Mouse (Mus musculus) forebrain, embryonic 14.5 days (tissue): ENCODE results near the gene St6galnac6. TPM values are rescaled to one million over a fixed set of nuclear protein-coding genes. Genes with fewer than 3 reads are reported as not detected.

ENCODE experiments used
- ATAC-seq: fragments of 200-750 bp; cut with Nextera tagmentation; 2 replicates; pipeline ENCODE4 v1.8.0; 2017; ENCODE audit warnings: mild to moderate bottlenecking, moderate library complexity
- DNase-seq: peaks from one replicate; pipeline ENCODE4 v3.0.0-alpha.2; 2015; ENCODE audit warnings: low spot score
- H3K27ac ChIP-seq: fragments of 300-500 bp; sonication (generic); 2 replicates; pipeline ENCODE4 v1.5.1; 2014; ENCODE audit warnings: low read depth, mild to moderate bottlenecking, control low read depth, low read length, moderate library complexity
- H3K27me3 ChIP-seq: fragments of 300-500 bp; sonication (generic); replicated peaks from 2 replicates; pipeline ENCODE4 v1.6.1; 2014; ENCODE audit warnings: low read length, control low read depth, mixed read lengths; ENCODE audit not compliant: control insufficient read depth, insufficient read depth
- H3K36me3 ChIP-seq: fragments of 300-500 bp; sonication (generic); 2 replicates; pipeline ENCODE4 v1.6.1; 2014; ENCODE audit warnings: low read length, control low read depth; ENCODE audit not compliant: control insufficient read depth, insufficient read depth
- H3K4me1 ChIP-seq: fragments of 300-500 bp; sonication (generic); 2 replicates; pipeline ENCODE4 v1.6.1; 2014; ENCODE audit warnings: antibody characterized with exemption, low read length, control low read depth; ENCODE audit not compliant: control insufficient read depth, insufficient read depth
- H3K4me2 ChIP-seq: fragments of 300-500 bp; sonication (generic); 2 replicates; pipeline ENCODE4 v1.6.1; 2014; ENCODE audit warnings: mild to moderate bottlenecking, control low read depth, low read length
- H3K4me3 ChIP-seq: fragments of 300-500 bp; sonication (generic); 2 replicates; pipeline ENCODE4 v1.5.1; 2014; ENCODE audit warnings: low read depth, low read length, control low read depth
- H3K9ac ChIP-seq: fragments of 300-500 bp; sonication (generic); 2 replicates; pipeline ENCODE4 v1.6.1; 2014; ENCODE audit warnings: mild to moderate bottlenecking, low read length, control low read depth, moderate library complexity
- H3K9me3 ChIP-seq: fragments of 300-500 bp; sonication (generic); replicated peaks from 2 replicates; pipeline ENCODE4 v1.6.1; 2016; ENCODE audit warnings: low read length, control low read depth, mixed read lengths; ENCODE audit not compliant: control insufficient read depth
- WGBS: fragments of 180-500 bp; shearing (Covaris S2); extraction: QIAGEN DNeasy Blood & Tissue Kit; methylation state at CpG from one replicate; pipeline ENCODE4 v1.1.7; 2014; 5-methylcytosine and 5-hydroxymethylcytosine counted together
- polyA plus RNA-seq: library from polyadenylated mRNA; unstranded; fragments of >200 nt; fragmentation: Nextera tagmentation; extraction: Ambion mirVana; gene quantifications from 2 replicates; pipeline ENCODE4 v1.2.1, GENCODE M21; 2014

Gene St6galnac6
- polyA plus RNA-seq, 1 experiment from 2014 or later, result 5.7 TPM

DNA sequence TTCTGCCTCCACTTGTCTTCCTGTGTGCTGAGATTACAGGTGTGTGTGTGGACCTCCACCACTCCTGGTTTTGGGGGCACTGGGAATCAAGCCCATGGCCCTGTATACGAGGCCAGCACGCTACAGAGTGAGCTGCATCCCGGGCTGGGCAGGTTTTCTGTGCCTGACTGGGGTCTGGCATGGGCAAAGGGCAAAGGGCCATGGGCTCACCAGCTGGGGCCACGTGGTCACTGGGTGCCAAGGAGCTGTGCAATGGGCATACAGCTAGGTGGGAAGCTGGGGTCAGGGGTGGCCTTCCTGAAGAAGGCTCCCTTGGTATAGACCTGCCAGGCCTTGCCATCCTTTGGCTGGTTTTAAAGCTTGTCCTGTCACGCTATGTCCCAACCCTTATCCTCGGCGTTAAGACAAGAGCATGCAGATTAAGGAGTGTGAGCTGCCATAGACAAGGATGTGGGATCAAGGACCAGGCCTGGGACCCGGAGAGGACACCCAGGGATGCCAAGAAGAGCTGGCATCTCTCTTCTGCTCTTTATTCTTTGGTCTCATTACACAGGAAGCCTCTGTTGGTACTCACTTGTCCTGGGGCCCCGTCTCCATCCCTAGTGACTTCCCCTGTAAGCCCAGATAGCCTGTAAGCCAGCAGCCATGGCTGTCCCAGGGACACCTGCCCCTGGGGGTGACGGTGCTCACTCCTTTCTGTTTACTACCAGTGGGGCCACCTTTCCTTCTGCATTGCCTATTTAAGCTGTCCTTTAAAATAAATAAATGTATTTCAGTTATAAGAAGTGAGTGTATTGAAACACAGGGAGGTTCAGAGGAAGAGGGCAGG lies 35.0 kb downstream of the St6galnac6 start:
- H3K27me3 ChIP-seq, result no peaks in the 10 kb centered on the region
- ATAC-seq, result no peak
- H3K4me3 ChIP-seq, result no peak overlapping the region
- WGBS, result 85% methylated on average over 10 of the region's 10 CpGs
- no peaks in the 10 kb centered on the region for H3K9me3 ChIP-seq
- DNase-seq, result no peak
- no peak overlapping the region for H3K4me2 ChIP-seq
- H3K4me1 ChIP-seq, result 0 out of 2 replicates have a peak, but pooled peaks cover 2% of the 10 kb centered on the region
- H3K27ac ChIP-seq, result no peak overlapping the region
- H3K36me3 ChIP-seq, result peaks cover 9% of the 10 kb centered on the region; the same call in 1 of the 2 replicates
- H3K9ac ChIP-seq, result no peak overlapping the region

DNA sequence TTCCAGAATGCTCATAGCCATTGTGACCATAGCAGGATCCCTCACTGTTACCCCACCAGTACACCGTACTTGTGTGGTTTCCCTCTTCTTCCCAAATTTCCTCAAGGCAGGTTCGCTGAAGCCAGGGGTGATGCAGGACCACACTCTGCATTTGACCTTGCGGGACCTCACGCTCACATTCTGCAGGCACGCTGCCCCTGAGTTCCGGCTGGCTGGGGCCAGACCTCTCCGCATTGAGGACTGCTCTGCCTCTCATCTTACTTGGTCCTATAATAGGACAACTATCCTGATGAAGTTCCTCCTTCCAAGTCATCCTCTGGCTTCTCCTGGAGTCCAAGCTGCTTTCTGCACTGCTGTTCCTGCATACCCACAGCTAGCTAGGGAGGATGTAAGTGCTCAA lies 37.1 kb downstream of the St6galnac6 start:
- 92% methylated on average over 7 of the region's 7 CpGs for WGBS
- no peak overlapping the region for H3K4me2 ChIP-seq
- H3K4me3 ChIP-seq, result no peak overlapping the region
- DNase-seq (no peak), ATAC-seq (no peak)
- peaks cover 9% of the 10 kb centered on the region; the same call in 1 of the 2 replicates for H3K36me3 ChIP-seq
- H3K9me3 ChIP-seq, result no peaks in the 10 kb centered on the region
- H3K9ac ChIP-seq, result no peak overlapping the region
- no peaks in the 10 kb centered on the region for H3K4me1 ChIP-seq
- H3K27me3 ChIP-seq, result no peaks in the 10 kb centered on the region
- no peak overlapping the region for H3K27ac ChIP-seq

DNA sequence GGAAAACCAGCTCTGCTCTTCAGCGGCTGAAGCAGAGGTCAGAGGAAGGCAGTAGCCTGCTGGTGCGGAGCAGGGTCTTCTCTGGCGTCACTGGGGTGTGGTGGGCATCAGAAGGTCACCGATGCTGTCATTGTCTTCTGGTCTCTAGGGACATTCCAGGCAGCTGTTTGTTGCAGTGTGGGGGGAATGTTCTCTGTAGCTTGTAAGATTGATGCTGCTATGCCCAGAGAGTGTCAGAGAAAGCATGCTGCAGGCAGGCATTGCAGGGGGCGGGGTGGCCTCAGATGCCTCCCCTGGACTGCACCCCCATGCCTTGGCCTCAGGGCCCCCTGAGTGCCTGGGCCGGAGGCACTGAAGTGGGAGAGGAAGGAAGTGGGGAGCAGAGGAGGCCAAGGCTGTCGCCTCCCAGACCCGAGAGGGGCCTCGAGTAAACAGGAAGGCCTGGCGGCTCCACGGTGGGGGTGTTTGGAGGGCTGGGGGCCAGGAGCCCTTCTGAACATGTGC lies 38.3 kb downstream of the St6galnac6 start:
- no peaks in the 10 kb centered on the region for H3K27me3 ChIP-seq
- no peak overlapping the region for H3K4me3 ChIP-seq
- no peak overlapping the region for H3K4me2 ChIP-seq
- 0 out of 2 replicates have a peak overlapping the region, but pooled peaks have one; percentile 9 for H3K27ac ChIP-seq
- no peak for DNase-seq
- no peak for ATAC-seq
- no peaks in the 10 kb centered on the region for H3K9me3 ChIP-seq
- H3K4me1 ChIP-seq, result no peaks in the 10 kb centered on the region
- peak overlapping the region; percentile 17; the same call in 1 of the 2 replicates for H3K9ac ChIP-seq
- H3K36me3 ChIP-seq, result peaks cover 9% of the 10 kb centered on the region; the same call in 1 of the 2 replicates
- WGBS, result 58% methylated on average over 11 of the region's 11 CpGs

DNA sequence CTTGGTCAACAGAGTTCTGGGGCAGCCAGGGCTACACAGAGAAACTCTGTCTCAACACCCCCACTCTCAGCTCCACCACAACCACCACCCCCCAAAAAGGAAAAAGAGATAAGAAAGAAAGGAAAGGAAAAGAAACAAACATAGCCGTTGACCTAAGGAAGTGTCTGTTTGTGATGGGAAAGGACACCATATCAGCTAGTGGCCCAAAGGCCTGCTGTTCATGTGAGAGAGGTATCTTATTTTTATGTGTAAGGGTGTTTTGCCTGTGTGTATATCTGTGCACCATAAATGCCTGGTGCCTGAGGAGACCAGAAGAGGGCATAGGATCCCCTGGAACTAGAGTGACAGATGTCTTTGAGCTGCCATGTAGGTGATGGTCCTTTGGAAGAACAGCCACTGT lies 40.1 kb downstream of the St6galnac6 start:
- H3K27ac ChIP-seq, result no peak overlapping the region
- no peak for DNase-seq
- H3K4me3 ChIP-seq, result no peak overlapping the region
- H3K4me1 ChIP-seq, result no peaks in the 10 kb centered on the region
- no peaks in the 10 kb centered on the region for H3K27me3 ChIP-seq
- H3K9ac ChIP-seq, result no peak overlapping the region
- H3K4me2 ChIP-seq, result no peak overlapping the region
- WGBS, result 100% methylated on average over 1 of the region's 1 CpGs
- no peaks in the 10 kb centered on the region for H3K9me3 ChIP-seq
- no peak for ATAC-seq
- no peaks in the 10 kb centered on the region for H3K36me3 ChIP-seq

DNA sequence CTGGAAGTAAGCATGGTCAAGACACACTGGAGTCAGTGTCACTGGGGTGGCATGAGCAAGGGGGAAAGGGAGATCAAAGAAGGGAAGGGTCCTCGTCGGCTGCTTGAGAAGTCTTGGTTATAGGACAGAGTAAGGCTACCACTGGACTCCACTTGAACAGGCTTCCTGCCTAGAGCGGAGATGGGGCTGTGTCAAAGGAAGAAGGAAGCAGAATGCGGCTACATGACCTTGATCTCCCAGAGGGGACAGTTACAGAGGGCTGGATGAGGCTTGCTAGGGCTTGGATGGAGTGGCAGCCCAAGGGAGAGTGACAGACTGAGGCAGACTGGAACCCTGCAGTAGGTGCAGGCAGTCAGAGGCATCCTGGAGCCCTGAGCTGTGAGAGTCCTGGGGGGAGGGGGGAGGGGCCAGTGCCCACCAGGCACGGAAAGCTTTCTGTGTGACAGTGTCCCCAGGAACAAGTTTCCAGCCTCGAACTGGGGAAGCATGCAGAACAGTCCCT lies 41.1 kb downstream of the St6galnac6 start:
- Histone ChIP-seq H3K27ac (no peak overlapping the region), H3K9ac (no peak overlapping the region), H3K27me3 (no peaks in the 10 kb centered on the region), H3K4me3 (no peak overlapping the region), H3K4me1 (no peaks in the 10 kb centered on the region), H3K36me3 (no peaks in the 10 kb centered on the region), H3K9me3 (no peaks in the 10 kb centered on the region), H3K4me2 (no peak overlapping the region)
- DNase-seq (no peak), ATAC-seq (no peak)
- WGBS, result 64% methylated on average over 6 of the region's 6 CpGs

DNA sequence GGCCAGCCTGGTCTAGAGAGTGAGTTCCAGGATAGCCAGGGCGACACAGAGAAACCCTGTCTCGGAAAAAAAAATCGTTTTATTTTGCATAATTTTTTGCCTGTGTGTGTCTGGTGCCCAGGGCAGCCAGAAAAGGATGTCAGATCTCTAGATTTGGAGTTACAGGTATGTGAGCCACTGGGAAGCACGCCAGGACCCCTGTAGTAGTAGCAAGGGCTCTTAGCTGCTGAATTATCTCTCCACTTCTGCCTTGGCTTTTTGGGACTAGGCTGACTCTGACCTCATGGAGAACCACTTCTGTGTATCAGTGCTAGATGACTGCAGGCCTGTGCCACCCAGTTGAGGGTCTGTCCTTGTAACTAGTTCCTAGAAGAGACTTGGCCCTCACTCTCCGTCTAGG lies 42.3 kb downstream of the St6galnac6 start:
- no peaks in the 10 kb centered on the region for H3K4me1 ChIP-seq
- H3K9ac ChIP-seq, result no peak overlapping the region
- no peaks in the 10 kb centered on the region for H3K9me3 ChIP-seq
- H3K4me3 ChIP-seq, result no peak overlapping the region
- H3K27me3 ChIP-seq, result no peaks in the 10 kb centered on the region
- no peak overlapping the region for H3K4me2 ChIP-seq
- H3K36me3 ChIP-seq, result no peaks in the 10 kb centered on the region
- no peak overlapping the region for H3K27ac ChIP-seq
- 80% methylated on average over 5 of the region's 5 CpGs for WGBS
- no peak for ATAC-seq
- no peak for DNase-seq

DNA sequence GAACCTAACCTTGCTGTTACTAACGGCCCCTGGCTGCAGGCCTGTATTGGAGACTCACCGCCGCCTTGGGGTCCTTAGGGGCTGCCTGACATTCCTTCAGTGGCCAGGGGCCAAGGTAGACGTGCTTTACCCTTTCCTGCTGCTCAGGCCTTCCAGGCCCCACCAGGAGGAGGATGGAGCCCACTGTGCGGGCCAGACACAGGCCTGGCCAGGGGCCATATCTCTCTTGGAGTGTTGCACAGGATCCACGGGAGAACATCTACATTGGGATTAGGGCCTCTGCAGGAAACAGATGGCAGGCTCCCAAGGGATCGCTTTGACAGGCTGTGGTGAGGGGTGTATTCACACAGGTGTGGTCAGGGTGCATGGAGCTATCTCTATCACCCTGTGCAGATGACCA lies 43.3 kb downstream of the St6galnac6 start:
- Histone ChIP-seq H3K36me3 (no peaks in the 10 kb centered on the region), H3K4me3 (no peak overlapping the region), H3K9me3 (no peaks in the 10 kb centered on the region), H3K27ac (no peak overlapping the region), H3K4me1 (no peaks in the 10 kb centered on the region), H3K27me3 (no peaks in the 10 kb centered on the region), H3K4me2 (no peak overlapping the region), H3K9ac (no peak overlapping the region)
- 65% methylated on average over 7 of the region's 7 CpGs for WGBS
- DNase-seq (no peak), ATAC-seq (no peak)

DNA sequence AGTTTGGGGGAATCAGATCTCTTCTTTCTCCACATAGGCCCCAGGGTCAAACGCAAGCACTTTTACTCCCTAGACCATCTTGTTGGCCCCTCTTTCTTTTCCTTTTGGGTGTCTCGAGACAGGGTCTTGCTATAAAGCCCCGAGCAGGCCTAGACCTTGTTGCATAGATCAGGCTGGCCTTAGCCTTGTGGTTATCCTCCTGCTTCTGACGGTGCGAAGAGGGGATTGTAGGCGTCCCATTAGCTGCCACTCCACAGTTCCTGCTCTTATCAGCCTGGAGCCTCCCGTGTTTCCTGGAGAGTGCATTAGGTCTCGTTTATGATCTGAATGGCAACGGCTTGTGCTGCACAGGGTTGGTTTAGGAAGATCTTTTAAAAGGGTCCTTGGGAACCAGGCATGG lies 44.6 kb downstream of the St6galnac6 start:
- no peak overlapping the region for H3K4me2 ChIP-seq
- H3K9me3 ChIP-seq, result no peaks in the 10 kb centered on the region
- DNase-seq, result no peak
- H3K9ac ChIP-seq, result no peak overlapping the region
- no peak overlapping the region for H3K27ac ChIP-seq
- no peaks in the 10 kb centered on the region for H3K4me1 ChIP-seq
- no peak overlapping the region for H3K4me3 ChIP-seq
- 82% methylated on average over 9 of the region's 9 CpGs for WGBS
- ATAC-seq, result no peak
- H3K27me3 ChIP-seq, result no peaks in the 10 kb centered on the region
- H3K36me3 ChIP-seq, result no peaks in the 10 kb centered on the region
